Mouse (Mus musculus) cortical plate, adult 2 months (tissue): ENCODE results near the gene Nat8l.

Experiments used
- CTCF ChIP-seq: fragments of 200-500 bp; IDR thresholded peaks from 2 replicates; pipeline ENCODE4 v1.5.1; 2011; ENCODE audit warnings: mild to moderate bottlenecking, control low read depth, low read length; ENCODE audit not compliant: insufficient read depth; ENCODE audit errors: extremely low read depth
- POLR2A ChIP-seq: fragments of 200-500 bp; IDR thresholded peaks from 2 replicates; pipeline ENCODE4 v1.6.1; 2011; ENCODE audit warnings: mild to moderate bottlenecking, low read length, control low read depth; ENCODE audit not compliant: insufficient read depth; ENCODE audit errors: extremely low read depth

DNA sequence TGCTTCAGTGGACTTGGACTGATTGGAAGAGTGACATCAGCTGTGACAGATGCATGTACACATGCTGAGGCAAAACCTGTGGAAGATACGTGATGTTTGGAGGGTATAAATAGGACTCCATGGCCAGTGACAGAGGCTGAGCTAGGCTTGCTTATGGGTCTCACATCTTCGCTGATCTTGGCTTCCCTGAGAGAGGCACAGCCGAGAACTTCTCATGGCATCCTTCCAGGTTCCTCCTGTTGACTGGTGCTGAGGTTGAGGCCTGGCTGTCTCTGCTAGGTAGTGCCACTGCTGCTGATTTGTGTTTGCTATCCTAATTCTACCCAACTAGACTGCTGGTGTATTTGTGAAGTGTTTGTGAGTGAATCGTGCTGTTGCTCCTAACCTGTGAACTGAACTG is 23.2 kb downstream of the Nat8l start:
- TF ChIP-seq POLR2A = no peak
- no peak for TF ChIP-seq CTCF
